Mouse (Mus musculus) heart, adult 2 months (tissue): ENCODE measurements around the gene Prdx6b. TPM values are rescaled to one million over a fixed set of nuclear protein-coding genes. Genes with fewer than 3 reads are reported as not detected.

Experiments used
- DNase-seq, 2 experiments: peaks; one replicate each; pipeline ENCODE4 v3.0.0; 2021
- H3K27ac ChIP-seq: fragments of 200-600 bp; 2 replicates; pipeline ENCODE4 v1.8.1; 2022
- H3K27me3 ChIP-seq: fragments of 200-500 bp; 2 replicates; pipeline ENCODE4 v1.6.1; 2012; ENCODE audit warnings: mild to moderate bottlenecking, low read length, inconsistent platforms, mixed read lengths; ENCODE audit not compliant: control insufficient read depth, insufficient read depth
- H3K36me3 ChIP-seq: fragments of 200-500 bp; 2 replicates; pipeline ENCODE4 v1.6.1; 2012; ENCODE audit warnings: low read length, inconsistent platforms; ENCODE audit not compliant: control insufficient read depth, insufficient read depth
- H3K4me1 ChIP-seq: fragments of 200-500 bp; 2 replicates; pipeline ENCODE4 v1.6.1; 2011; ENCODE audit warnings: low read length; ENCODE audit not compliant: control insufficient read depth, insufficient read depth
- H3K4me3 ChIP-seq: fragments of 200-600 bp; 2 replicates; pipeline ENCODE4 v1.8.1; 2022
- H3K79me2 ChIP-seq: fragments of 200-500 bp; replicated peaks from 2 replicates; pipeline ENCODE4 v1.6.1; 2012; ENCODE audit warnings: mild to moderate bottlenecking, inconsistent platforms, low read length, moderate library complexity, mixed read lengths; ENCODE audit not compliant: control insufficient read depth, insufficient read depth
- H3K9ac ChIP-seq: fragments of 200-500 bp; 2 replicates; pipeline ENCODE4 v1.6.1; 2012; ENCODE audit warnings: low read depth, mild to moderate bottlenecking, control low read depth, inconsistent platforms, low read length, mixed read lengths
- CTCF ChIP-seq: fragments of 200-600 bp; IDR thresholded peaks from 2 replicates; pipeline ENCODE4 v1.8.1; 2022; ENCODE audit warnings: antibody characterized with exemption, mild to moderate bottlenecking, moderate library complexity
- EP300 ChIP-seq: fragments of 200-500 bp; IDR thresholded peaks from 2 replicates; pipeline ENCODE4 v1.6.1; 2011; ENCODE audit warnings: low read depth, low read length, control low read depth; ENCODE audit not compliant: insufficient read depth
- POLR2A ChIP-seq: fragments of 200-500 bp; IDR thresholded peaks from 2 replicates; pipeline ENCODE4 v1.6.1; 2011; ENCODE audit warnings: mild to moderate bottlenecking, low read depth, low read length, control low read depth; ENCODE audit not compliant: insufficient read depth
- WGBS: fragments of 180-500 bp; shearing (Covaris S2); methylation state at CpG from one replicate; pipeline ENCODE4 v1.1.7; 2018; 5-methylcytosine and 5-hydroxymethylcytosine counted together
- intact Hi-C: fragments of 180-260 bp; cut with DNase I; formaldehyde crosslinking; loops from one replicate; pipeline ENCODE4 v1.15.1; 2025
- polyA plus RNA-seq: library from polyadenylated mRNA; depleted of rRNA; stranded (reverse); fragments of >200 nt; gene quantifications from 2 replicates; pipeline ENCODE4 v1.2.3, GENCODE M21; 2012
- total RNA-seq, 2 experiments: library from RNA; stranded (reverse); gene quantifications; 2 replicates each; pipeline ENCODE4 v1.2.3; 2021

The Prdx6b gene
- total and polyA plus RNA-seq, 3 experiments: 0.06 TPM; not detected in 2

GRCm38 (mm10) chr2:80311350-80311749 is 19.1 kb downstream of the Prdx6b start:
- Histone ChIP-seq H3K36me3 (no peaks in the 10 kb centered on the region), H3K79me2 (no peaks in the 10 kb centered on the region), H3K27ac (no peak overlapping the region), H3K4me1 (no peaks in the 10 kb centered on the region; the same call in 1 of the 2 replicates), H3K4me3 (no peak overlapping the region), H3K9ac (no peak overlapping the region), H3K27me3 (no peaks in the 10 kb centered on the region)
- intact Hi-C loops: no loop called here
- DNase-seq: no peak
- 66% methylated on average over 4 of the region's 4 CpGs for WGBS
- no peak for TF ChIP-seq POLR2A
- no peak for TF ChIP-seq EP300
- TF ChIP-seq CTCF: no peak

- no peak overlapping the region for H3K4me3 ChIP-seq
- no peaks in the 10 kb centered on the region; the same call in 1 of the 2 replicates for H3K4me1 ChIP-seq
- intact Hi-C loops: no loop called here
- no peaks in the 10 kb centered on the region; the same call in none of the 2 replicates for H3K36me3 ChIP-seq
- no peaks in the 10 kb centered on the region for H3K27me3 ChIP-seq
- no peak overlapping the region for H3K9ac ChIP-seq
- TF ChIP-seq EP300: no peak
- no peak for TF ChIP-seq CTCF
- TF ChIP-seq POLR2A: no peak
- no peak for DNase-seq
- peak overlapping the region; percentile 97 for H3K27ac ChIP-seq
- 69% methylated on average over 1 of the region's 1 CpGs for WGBS
- no peaks in the 10 kb centered on the region for H3K79me2 ChIP-seq
These were observed 21.9 kb downstream of the Prdx6b start for GRCm38 (mm10) chr2:80314201-80314600.

GRCm38 (mm10) chr2:80314854-80315241 is 22.6 kb downstream of the Prdx6b start:
- Histone ChIP-seq H3K27me3 (no peaks in the 10 kb centered on the region), H3K27ac (peak overlapping the region; percentile 97), H3K9ac (no peak overlapping the region), H3K4me1 (no peaks in the 10 kb centered on the region; the same call in 1 of the 2 replicates), H3K4me3 (peak overlapping the region; percentile 93), H3K36me3 (no peaks in the 10 kb centered on the region; the same call in none of the 2 replicates), H3K79me2 (no peaks in the 10 kb centered on the region)
- DNase-seq: no peak
- 22% methylated on average over 7 of the region's 7 CpGs for WGBS
- intact Hi-C loops: loop anchor here (5.0 kb wide), 1 partner anchor 327 kb away; no protein-coding TSS in a partner anchor
- TF ChIP-seq POLR2A (no peak), EP300 (no peak), CTCF (no peak)

DNA sequence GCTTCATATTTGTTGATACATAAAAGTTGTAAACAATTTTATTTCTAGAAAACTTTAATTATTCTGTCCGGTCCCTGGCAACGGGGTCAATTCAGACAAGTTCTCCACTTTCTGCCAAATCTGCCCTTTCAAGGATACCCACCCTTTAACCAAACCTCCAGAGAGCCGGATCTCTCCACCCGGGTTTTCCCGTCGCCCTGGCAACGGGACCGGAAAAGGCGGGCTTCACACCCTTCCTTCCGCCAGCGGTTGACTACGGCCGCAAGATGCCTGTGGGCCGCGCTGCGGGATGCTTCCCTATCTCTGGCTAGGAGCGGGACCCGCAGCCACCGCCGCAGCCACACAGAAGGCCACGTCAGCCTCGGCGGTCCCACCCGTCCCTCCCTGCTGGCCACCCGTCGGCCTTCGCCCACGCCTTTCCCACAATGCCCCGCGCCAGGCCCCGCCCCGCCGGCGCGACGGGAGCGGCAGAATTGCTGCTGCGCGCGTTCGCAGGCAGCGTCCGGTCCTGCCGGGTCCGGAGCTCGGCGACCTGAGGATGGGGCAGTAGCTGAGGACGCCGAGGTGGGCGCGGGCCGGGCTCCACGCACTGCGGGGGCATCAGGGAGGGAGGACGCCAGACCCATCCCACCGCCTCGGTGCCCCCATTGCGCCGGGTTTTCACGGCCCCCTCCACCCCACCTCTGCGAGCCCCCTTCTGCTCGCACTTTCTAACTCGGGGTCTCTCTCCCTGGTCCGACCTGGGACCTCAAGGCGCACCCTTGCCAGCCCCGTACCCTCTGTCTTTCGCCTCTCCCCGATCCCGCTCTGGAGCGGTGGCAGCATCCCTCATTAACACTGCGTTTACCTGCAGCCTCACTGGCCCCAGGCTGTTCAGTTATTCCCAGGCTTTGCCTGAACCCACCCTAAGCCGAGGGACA is 23.2 kb downstream of the Prdx6b start, which contains the start of gene Dnajc10:
Dnajc10 (plus strand) TSS at position 225 of the 920 bp plus-strand sequence.
- no peaks in the 10 kb centered on the region for H3K79me2 ChIP-seq
- H3K9ac ChIP-seq: peak within 1 kb of the TSS; percentile 95
- under 1% methylated on average over 68 of the region's 72 CpGs for WGBS
- peak within 1 kb of the TSS; percentile 93 for H3K4me3 ChIP-seq
- TF ChIP-seq EP300: 0 out of 2 replicates have a peak, but pooled peaks have one; percentile 20
- TF ChIP-seq CTCF: 0 out of 2 replicates have a peak, but pooled peaks have one; percentile 3
- peak; percentile 64; the same call in 1 of the 2 replicates for TF ChIP-seq POLR2A
- no peaks in the 10 kb centered on the region; the same call in 1 of the 2 replicates for H3K4me1 ChIP-seq
- intact Hi-C loops: loop anchor here (5.0 kb wide), 1 partner anchor 327 kb away; no protein-coding TSS in a partner anchor
- H3K36me3 ChIP-seq: no peaks in the 10 kb centered on the region; the same call in none of the 2 replicates
- peak within 1 kb of the TSS; percentile 97 for H3K27ac ChIP-seq
- DNase-seq: peak; percentile 96 to 97
- H3K27me3 ChIP-seq: no peaks in the 10 kb centered on the region

- no peak for TF ChIP-seq POLR2A
- peaks cover 2% of the 10 kb centered on the region for H3K36me3 ChIP-seq
These were observed 30.6 kb downstream of the Prdx6b start for GRCm38 (mm10) chr2:80322878-80323277.

GRCm38 (mm10) chr2:80325779-80326178 is 33.5 kb downstream of the Prdx6b start:
- no peak overlapping the region for H3K9ac ChIP-seq
- DNase-seq: no peak
- H3K4me1 ChIP-seq: no peaks in the 10 kb centered on the region
- no peaks in the 10 kb centered on the region for H3K27me3 ChIP-seq
- H3K36me3 ChIP-seq: peaks cover under 1% of the 10 kb centered on the region
- TF ChIP-seq POLR2A: no peak
- TF ChIP-seq CTCF: no peak
- no peak for TF ChIP-seq EP300
- 94% methylated on average over 2 of the region's 2 CpGs for WGBS
- no peak overlapping the region for H3K4me3 ChIP-seq
- no peaks in the 10 kb centered on the region for H3K79me2 ChIP-seq
- intact Hi-C loops: no loop called here
- H3K27ac ChIP-seq: no peak overlapping the region

More at GRCm38 (mm10) chr2:80322878-80323277, 30.6 kb downstream of the Prdx6b start:
- intact Hi-C loops: no loop called here
- no peaks in the 10 kb centered on the region for H3K4me1 ChIP-seq
- DNase-seq: no peak
- H3K27me3 ChIP-seq: no peaks in the 10 kb centered on the region
- no peak overlapping the region for H3K27ac ChIP-seq
- WGBS: 95% methylated on average over 4 of the region's 4 CpGs
- H3K4me3 ChIP-seq: no peak overlapping the region
- no peak overlapping the region for H3K9ac ChIP-seq
- H3K79me2 ChIP-seq: no peaks in the 10 kb centered on the region
